Mouse (Mus musculus): ENCODE measurements around the gene Naif1.

Gene Naif1

GRCm38 (mm10) chr2:32427720-32428119 is 22.5 kb upstream of the Naif1 start:
- no peak for DNase-seq (ENCODE audit: low spot score in 2 of 2)

- peak; percentile 57 to 71 for DNase-seq (ENCODE audit: low spot score in 2 of 2)
Measured at GRCm38 (mm10) chr2:32428262-32428722, 22.0 kb upstream of the Naif1 start.

- no peak for DNase-seq (ENCODE audit: low spot score in 2 of 2)
Measured at GRCm38 (mm10) chr2:32429215-32429891, 20.9 kb upstream of the Naif1 start.

- peak; percentile 84 to 93 for DNase-seq (ENCODE audit: low spot score in 2 of 2)
Measured at GRCm38 (mm10) chr2:32430701-32431676, 19.3 kb upstream of the Naif1 start.

GRCm38 (mm10) chr2:32436686-32437372 is 13.4 kb upstream of the Naif1 start:
- no peak for DNase-seq (ENCODE audit: low spot score in 2 of 2)

- DNase-seq (ENCODE audit: low spot score in 2 of 2): no peak
Measured at GRCm38 (mm10) chr2:32437612-32438166, 12.6 kb upstream of the Naif1 start.

GRCm38 (mm10) chr2:32438733-32439132 is 11.5 kb upstream of the Naif1 start:
- no peak for DNase-seq (ENCODE audit: low spot score in 2 of 2)

- DNase-seq (ENCODE audit: low spot score in 2 of 2): no peak
Measured at GRCm38 (mm10) chr2:32439177-32439576, 11.1 kb upstream of the Naif1 start.

GRCm38 (mm10) chr2:32440164-32440563 is 10.1 kb upstream of the Naif1 start:
- no peak for DNase-seq (ENCODE audit: low spot score in 2 of 2)

- DNase-seq (ENCODE audit: low spot score in 2 of 2): no peak
Measured at GRCm38 (mm10) chr2:32440632-32441031, 9.6 kb upstream of the Naif1 start.

GRCm38 (mm10) chr2:32441550-32441949 is 8.7 kb upstream of the Naif1 start:
- no peak for DNase-seq (ENCODE audit: low spot score in 2 of 2)

- no peak for DNase-seq (ENCODE audit: low spot score in 2 of 2)
Measured at GRCm38 (mm10) chr2:32445535-32445934, 4.7 kb upstream of the Naif1 start.

- peak; percentile 54 to 60 for DNase-seq (ENCODE audit: low spot score in 2 of 2)
Measured at GRCm38 (mm10) chr2:32447264-32447936, 2.9 kb upstream of the Naif1 start.

- DNase-seq (ENCODE audit: low spot score in 2 of 2): no peak
Measured at GRCm38 (mm10) chr2:32448480-32448879, 1.8 kb upstream of the Naif1 start.

- DNase-seq (ENCODE audit: low spot score in 2 of 2): peak; percentile 97 to 98
Measured at GRCm38 (mm10) chr2:32450881-32451844, 906 bp downstream of the Naif1 start, which contains the start of gene Slc25a25. TSS of gene Slc25a25 (minus strand) at chr2:32451445.

GRCm38 (mm10) chr2:32451870-32452372 is 1.7 kb downstream of the Naif1 start:
- DNase-seq (ENCODE audit: low spot score in 2 of 2): peak; percentile 98 to 99

- no peak for DNase-seq (ENCODE audit: low spot score in 2 of 2)
Measured at GRCm38 (mm10) chr2:32452441-32452971, 2.2 kb downstream of the Naif1 start.

- DNase-seq (ENCODE audit: low spot score in 2 of 2): no peak
Measured at GRCm38 (mm10) chr2:32453641-32454303, 3.5 kb downstream of the Naif1 start.

- no peak for DNase-seq (ENCODE audit: low spot score in 2 of 2)
Measured at GRCm38 (mm10) chr2:32454633-32455032, 4.4 kb downstream of the Naif1 start.
